Mouse (Mus musculus) MN1 (cell line): ENCODE data around the gene Spaca1.
"Not testable (repeated sequence)": the region's sequence is repeated elsewhere in the genome, so short reads cannot be mapped to it uniquely, and the experiment has no call there.

Source experiments
- DNase-seq: peaks from one replicate; pipeline ENCODE4 v3.0.0-alpha.2; 2016; ENCODE audit warnings: low spot score

The Spaca1 gene

DNA sequence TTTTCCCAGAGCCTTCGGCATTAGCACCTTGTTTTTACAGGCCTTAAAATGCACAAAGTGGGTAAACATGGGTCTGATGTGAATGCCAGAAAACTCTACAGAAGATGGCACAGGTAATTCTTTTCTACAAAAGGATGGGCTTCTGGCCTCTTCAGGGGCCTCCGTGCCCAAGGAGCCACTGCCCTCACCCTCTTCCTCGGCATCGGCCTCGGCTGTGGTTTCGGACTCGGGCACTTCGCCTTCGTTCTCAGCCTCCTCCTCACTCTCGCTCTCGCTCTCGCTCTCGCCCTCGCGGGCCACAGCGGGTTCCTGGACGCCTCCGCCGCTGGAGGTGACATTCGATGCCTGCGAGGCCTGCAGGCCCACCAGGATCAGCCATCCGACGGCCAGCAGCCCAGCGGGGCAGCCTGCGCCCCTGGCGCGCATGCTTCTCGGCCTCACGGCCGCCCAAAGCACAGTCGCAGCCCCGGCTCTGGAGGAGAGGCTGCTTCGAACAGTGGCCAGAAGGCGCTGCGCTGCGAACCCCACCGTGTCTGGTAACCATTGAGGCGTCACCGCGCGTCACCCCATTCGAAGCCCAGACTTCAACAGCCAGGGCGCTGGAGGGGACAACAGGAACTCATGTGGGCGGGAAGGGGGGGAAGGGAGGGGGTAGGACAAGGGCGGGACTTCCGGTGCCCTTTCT is at the start of gene Spaca1:
Gene Spaca1, minus strand, starts transcription at position 621 of the 685 bp plus-strand sequence.
- no peak for DNase-seq

DNA sequence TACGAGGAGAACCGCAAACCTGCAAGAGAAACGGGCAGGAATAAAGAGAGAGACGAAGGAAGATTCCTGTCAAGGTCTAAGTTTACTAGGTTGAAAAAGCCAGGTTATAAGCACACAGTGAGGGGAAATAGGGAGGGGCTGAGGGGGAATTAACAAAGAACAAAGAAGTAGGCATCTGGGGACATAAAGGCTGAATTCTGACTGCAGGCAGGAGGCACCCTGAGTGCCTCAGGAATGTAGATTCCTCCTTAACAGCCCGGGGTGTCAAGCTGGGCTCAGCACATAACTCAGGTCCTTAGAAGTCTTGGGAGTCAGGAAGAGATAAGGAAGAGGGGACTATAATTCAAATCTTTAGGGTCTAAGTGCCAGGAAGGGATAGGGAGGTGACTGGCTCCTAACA is 37.3 kb upstream of the Spaca1 start:
- not testable (repeated sequence) for DNase-seq

DNA sequence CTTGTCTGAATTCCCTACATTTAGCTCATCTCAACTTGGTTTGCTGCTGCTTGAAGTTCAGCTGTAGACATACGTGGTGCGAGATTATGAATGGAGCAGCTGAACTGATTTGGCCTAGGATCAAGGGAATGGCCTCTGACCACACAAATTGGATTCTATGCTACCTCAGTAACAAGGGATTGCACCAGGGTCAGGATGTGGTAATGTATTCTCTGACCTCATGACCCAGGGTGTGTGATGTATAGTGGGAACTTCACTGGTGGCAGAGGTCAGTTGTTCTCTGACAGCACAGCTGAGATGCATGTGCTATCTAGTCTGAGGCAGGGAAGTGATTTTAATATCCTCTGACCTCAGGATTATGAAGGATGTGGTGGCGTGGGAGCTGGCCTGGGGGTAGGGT is 31.1 kb upstream of the Spaca1 start:
- DNase-seq, result no peak

DNA sequence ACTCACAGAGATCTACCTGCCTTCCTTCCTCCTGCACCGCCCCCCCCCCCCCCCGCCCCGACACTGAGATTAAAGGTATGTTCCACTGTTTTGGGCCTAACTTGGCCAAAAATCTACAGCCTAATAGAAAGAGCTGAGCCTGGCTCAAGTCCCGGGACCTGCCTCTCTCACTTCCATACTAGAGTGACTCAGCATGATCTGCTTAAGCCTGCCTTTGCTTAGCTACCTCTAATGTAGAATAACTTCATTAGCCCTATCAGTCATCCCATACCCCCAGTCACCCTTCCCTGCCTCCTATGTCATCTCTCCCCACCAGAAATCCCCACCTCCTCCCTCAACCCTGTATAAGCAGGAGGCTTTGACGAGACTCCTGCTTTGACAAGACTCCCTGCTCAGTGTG is 19.0 kb upstream of the Spaca1 start:
- peak; percentile 42 for DNase-seq

DNA sequence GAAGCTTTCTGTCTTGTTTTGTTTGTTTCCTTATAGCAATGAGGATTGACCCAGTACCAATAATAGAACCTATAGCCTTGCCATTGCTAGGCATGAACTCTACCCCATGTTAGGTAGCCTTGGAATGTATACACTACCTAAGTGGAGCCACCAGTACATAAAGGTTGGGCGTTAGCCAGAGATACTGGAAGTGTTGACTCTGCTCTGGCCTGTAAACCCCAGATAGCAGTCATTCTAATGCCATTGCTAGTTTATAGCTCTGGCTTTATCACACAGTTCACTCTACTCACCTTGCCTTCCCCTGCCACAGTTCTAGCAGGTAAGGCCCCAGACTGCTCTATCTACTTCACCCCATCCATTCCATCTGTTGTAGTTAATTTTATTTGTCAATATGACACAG is 8.3 kb upstream of the Spaca1 start:
- no peak for DNase-seq

DNA sequence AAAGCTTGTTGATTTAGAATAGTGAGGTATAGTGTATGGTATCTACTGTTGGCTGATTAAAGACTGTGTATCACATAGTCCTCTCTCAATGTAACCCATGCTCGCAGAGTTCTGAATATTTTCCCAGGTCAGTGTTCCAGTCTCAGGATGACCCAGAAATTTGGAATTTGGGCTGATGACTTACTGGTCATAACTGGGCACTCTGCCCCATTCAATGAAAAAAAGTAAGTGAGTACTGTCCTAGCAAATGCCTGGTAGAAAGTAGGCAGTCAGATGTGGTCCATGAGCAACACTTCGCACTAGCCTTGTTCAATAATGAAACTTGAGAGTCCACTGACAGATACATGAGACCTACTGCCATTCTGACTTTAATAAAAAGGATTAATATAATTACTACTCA is 23.2 kb downstream of the Spaca1 start:
- no peak for DNase-seq

DNA sequence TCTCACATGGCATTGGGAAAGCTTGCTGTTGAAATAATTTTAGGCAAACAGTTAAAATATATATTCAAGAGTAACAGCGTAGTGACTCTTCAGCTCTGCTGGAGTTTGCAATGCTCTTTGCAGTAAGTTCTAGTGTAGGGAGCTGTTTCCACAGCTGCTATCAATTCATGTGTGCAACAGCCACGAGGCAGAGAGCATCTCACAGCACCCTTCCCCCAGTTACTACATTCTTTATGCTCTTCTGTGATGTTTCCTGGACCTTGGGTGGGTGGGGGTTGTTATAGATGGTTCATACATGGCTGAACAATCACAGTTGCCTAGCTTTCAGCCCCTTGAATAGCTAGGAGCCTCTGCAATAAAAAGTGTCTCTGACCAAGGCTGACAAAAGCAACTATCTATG is 28.5 kb downstream of the Spaca1 start:
- no peak for DNase-seq

DNA sequence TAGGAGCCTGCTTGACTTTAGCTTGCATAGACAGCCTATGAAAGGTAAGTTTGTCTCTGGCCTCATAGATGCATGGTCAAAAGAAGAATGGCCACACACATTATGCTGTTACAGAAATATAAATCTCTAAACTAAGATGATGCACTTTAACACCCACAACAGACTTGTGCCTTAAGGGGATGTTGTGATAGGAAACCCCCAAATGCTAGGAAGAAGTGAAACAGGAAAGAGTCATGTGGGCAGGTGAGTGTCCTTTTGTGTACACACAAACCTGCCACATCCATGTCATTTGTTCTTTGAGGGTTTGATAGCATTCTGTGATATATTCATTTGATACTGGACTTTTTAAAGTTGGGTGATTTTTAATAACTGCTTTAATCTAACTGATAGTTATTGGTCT is 53.6 kb downstream of the Spaca1 start:
- no peak for DNase-seq

DNA sequence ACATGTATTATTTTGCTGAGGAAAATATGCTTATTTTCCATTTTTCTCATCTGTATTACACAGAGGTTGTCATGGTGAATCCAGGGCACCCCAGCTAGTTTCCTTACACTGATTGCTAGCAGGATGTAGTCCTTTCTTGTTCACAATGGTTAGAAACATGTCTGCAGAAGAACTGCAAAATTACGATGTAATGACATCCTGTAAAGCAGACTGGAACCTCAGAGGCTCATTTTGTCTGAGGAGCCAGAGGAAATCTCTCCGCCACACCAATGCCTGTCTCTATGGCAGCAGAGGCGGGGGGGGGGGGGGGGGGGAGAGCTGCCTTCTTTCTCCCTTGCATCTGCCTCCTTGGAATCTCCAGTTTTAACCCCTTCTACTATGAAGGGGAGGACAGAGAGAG is 57.3 kb downstream of the Spaca1 start:
- DNase-seq, result no peak

DNA sequence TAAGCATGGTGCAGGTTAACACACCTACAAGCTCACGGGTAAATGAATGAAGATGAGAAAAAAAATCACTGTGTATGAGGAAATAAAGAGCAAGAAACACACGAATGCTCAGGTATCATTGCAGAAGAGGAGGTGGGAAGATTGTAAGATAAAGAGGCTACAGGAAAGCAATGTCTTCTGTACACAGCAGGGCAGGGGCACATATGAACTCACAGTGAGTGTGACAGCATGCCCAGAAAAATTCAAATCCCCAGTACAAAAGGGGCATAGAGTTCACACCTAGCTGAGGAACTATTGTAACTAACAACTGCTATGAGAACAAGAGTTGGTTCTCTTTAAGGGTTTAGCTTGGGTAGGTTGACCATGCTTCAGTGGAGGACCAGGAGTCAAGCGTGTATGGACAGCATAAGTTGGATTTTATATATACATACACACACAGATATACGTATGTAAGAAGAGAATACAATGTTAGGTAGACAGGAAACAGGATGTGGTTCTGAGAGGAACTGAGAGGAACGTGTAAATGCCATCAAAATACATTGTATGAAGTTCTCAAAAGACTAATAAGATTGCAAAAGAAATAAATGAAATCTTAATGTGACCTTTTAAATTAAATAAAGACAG is 61.4 kb downstream of the Spaca1 start:
- DNase-seq, result no peak
